8 mouse cellular contexts compared by ENCODE assay signal in genomic region chr9:110531914-110532489, GRCm38 (mm10). TPM values are rescaled to one million over a fixed set of nuclear protein-coding genes. Genes with fewer than 3 reads are reported as not detected.
DNase-seq lines count a peak whose midpoint lies in the region; ATAC-seq lines count a peak whose summit lies in the region.

No protein-coding gene starts in this region.

- H3K9me3 ChIP-seq in hindbrain, embryonic 16.5 days (ENCODE audit: control insufficient read depth, low read length) = no peaks in the 10 kb centered on the region

- H3K27ac ChIP-seq in hindbrain, embryonic 16.5 days (ENCODE audit: low read depth, low read length) = peak overlapping the region; percentile 100
- peak overlapping the region; percentile 24; the same call in 1 of the 2 replicates for H3K27ac ChIP-seq in macrophage

- H3K79me2 ChIP-seq in macrophage (ENCODE audit: inconsistent target) = peaks cover 40% of the 10 kb centered on the region

- DNase-seq in T-cell, adult 2 months (ENCODE audit: low spot score) = peak; percentile 91
- DNase-seq in cerebellum, postnatal 36 days = peak; percentile 87 to 96
- DNase-seq in frontal cortex, postnatal 36 days (ENCODE audit: low spot score in 2 of 2) = peak; percentile 91 to 92
- DNase-seq in left cerebral cortex, adult 18-20 months (ENCODE audit: low spot score in 2 of 2) = peak; percentile 86 to 94
- DNase-seq in right cerebral cortex, adult 18-20 months = peak; percentile 96
- DNase-seq in urinary bladder, postnatal 10 days (ENCODE audit: low spot score) = peak; percentile 83

- peaks cover 27% of the 10 kb centered on the region for H3K4me1 ChIP-seq in hindbrain, embryonic 16.5 days (ENCODE audit: control insufficient read depth, insufficient read depth, low read depth, low read length)

- H3K9ac ChIP-seq in hindbrain, embryonic 16.5 days (ENCODE audit: low read depth, low read length) = peak overlapping the region; percentile 100

- ATAC-seq in hindbrain, embryonic 16.5 days = peak; percentile 99

- H3K4me3 ChIP-seq in hindbrain, embryonic 16.5 days (ENCODE audit: low read length) = peak overlapping the region; percentile 100
- peak overlapping the region; percentile 30 for H3K4me3 ChIP-seq in macrophage (ENCODE audit: inconsistent target)

- no peaks in the 10 kb centered on the region for H3K36me3 ChIP-seq in hindbrain, embryonic 16.5 days (ENCODE audit: control insufficient read depth, insufficient read depth, low read length)
- H3K36me3 ChIP-seq in macrophage (ENCODE audit: inconsistent target) = no peaks in the 10 kb centered on the region

- under 1% methylated on average over 47 of the region's 53 CpGs for WGBS in hindbrain, embryonic 16.5 days
- under 1% methylated on average over 35 of the region's 53 CpGs for WGBS in macrophage (ENCODE audit: missing documents)

- H3K4me2 ChIP-seq in hindbrain, embryonic 16.5 days (ENCODE audit: low read length) = peak overlapping the region; percentile 58

- no peaks in the 10 kb centered on the region for H3K27me3 ChIP-seq in hindbrain, embryonic 16.5 days (replicated peaks; ENCODE audit: control insufficient read depth, insufficient read depth, low read length)

RNA-seq across cellular contexts. Expression of gene Setd2, which starts 0.4 kb away (rescaled TPM):
- 28.0 and 28.8 TPM in 2 replicates for polyA plus RNA-seq in hindbrain, embryonic 16.5 days (2015; fragmentation: Nextera tagmentation; extraction: Ambion mirVana)
- 10 to 100 TPM; 60.2 to 61.9 TPM for total RNA-seq in left cerebral cortex, adult 18-20 months (2021)
- total RNA-seq in macrophage (2018; cell fraction: chromatin; rRNA removed) = 100 to 1,000 TPM; 221 to 477 (median 280) TPM
- 10 to 100 TPM; 41.9 to 70.8 (median 57.5) TPM for total RNA-seq in macrophage (2018; cell fraction: cytosol; rRNA removed)
- total RNA-seq in macrophage (2018; cell fraction: nucleus; rRNA removed) = 100 to 1,000 TPM; 106 to 218 (median 144) TPM
- polyA plus RNA-seq in macrophage (2018) = 38.1 to 71.6 TPM (median 41.4 TPM) in 3 replicates

RNA-seq across cellular contexts. Expression of gene Kif9, which starts 55.2 kb away (rescaled TPM):
- 6.1 and 6.8 TPM in 2 replicates for polyA plus RNA-seq in hindbrain, embryonic 16.5 days (2015; fragmentation: Nextera tagmentation; extraction: Ambion mirVana)
- total RNA-seq in left cerebral cortex, adult 18-20 months (2021) = 1 to 10 TPM; 3.6 to 5.3 TPM
- total RNA-seq in macrophage (2018; cell fraction: chromatin; rRNA removed) = 10 to 100 TPM in 16 of 26 experiments, 1 to 10 TPM in 9, under 1 TPM in 1; 0.63 to 17.5 (median 11.8) TPM
- total RNA-seq in macrophage (2018; cell fraction: cytosol; rRNA removed) = 1 to 10 TPM; 3.3 to 8.4 (median 5.3) TPM
- total RNA-seq in macrophage (2018; cell fraction: nucleus; rRNA removed) = 10 to 100 TPM in 3 of 26 experiments, 1 to 10 TPM in 22, under 1 TPM in 1; 0.99 to 11.0 (median 7.2) TPM
- 1.7 to 6.0 TPM (median 3.1 TPM) in 3 replicates for polyA plus RNA-seq in macrophage (2018)

RNA-seq across cellular contexts. Expression of gene Klhl18, which starts 55.5 kb away (rescaled TPM):
- 27.4 and 30.7 TPM in 2 replicates for polyA plus RNA-seq in hindbrain, embryonic 16.5 days (2015; fragmentation: Nextera tagmentation; extraction: Ambion mirVana)
- total RNA-seq in left cerebral cortex, adult 18-20 months (2021) = 10 to 100 TPM; 30.0 to 30.6 TPM
- total RNA-seq in macrophage (2018; cell fraction: chromatin; rRNA removed) = 10 to 100 TPM in 24 of 26 experiments, 1 to 10 TPM in 2; 8.2 to 79.6 (median 49.1) TPM
- total RNA-seq in macrophage (2018; cell fraction: cytosol; rRNA removed) = 10 to 100 TPM in 22 of 26 experiments, 1 to 10 TPM in 4; 6.9 to 22.7 (median 16.4) TPM
- 10 to 100 TPM in 25 of 26 experiments, 1 to 10 TPM in 1; 9.3 to 57.7 (median 33.3) TPM for total RNA-seq in macrophage (2018; cell fraction: nucleus; rRNA removed)
- polyA plus RNA-seq in macrophage (2018) = 11.4 to 20.2 TPM (median 18.7 TPM) in 3 replicates

Comparison
In these comparisons a context has a peak if more than half of its experiments do, and no peak if none do; other contexts are left out.
1. Peak in every context shown above with its lines: DNase-seq, ATAC-seq, H3K4me3 ChIP-seq and H3K27ac ChIP-seq.